Mouse (Mus musculus) neural tube, embryonic 12.5 days (tissue): ENCODE measurements at regions not wholly inside any gene's neighbourhood (a gene's known extent, or its start where the extent isn't known, plus 50 kb on each side); places are given as distances from the start of the nearest gene placed in this dataset.

Experiments
- ATAC-seq: fragments of 200-750 bp; cut with Nextera tagmentation; 2 replicates; pipeline ENCODE4 v1.8.0; 2017; ENCODE audit warnings: low read depth, mild to moderate bottlenecking, moderate TSS enrichment, moderate library complexity; ENCODE audit not compliant: low FRiP score
- H3K27ac ChIP-seq: fragments of 300-500 bp; sonication (generic); 2 replicates; pipeline ENCODE4 v1.5.1; 2016
- H3K27me3 ChIP-seq: fragments of 300-500 bp; sonication (generic); replicated peaks from 2 replicates; pipeline ENCODE4 v1.6.1; 2016; ENCODE audit warnings: mild to moderate bottlenecking
- H3K36me3 ChIP-seq: fragments of 300-500 bp; sonication (generic); 2 replicates; pipeline ENCODE4 v1.6.1; 2016; ENCODE audit warnings: mild to moderate bottlenecking
- H3K4me1 ChIP-seq: fragments of 300-500 bp; sonication (generic); 2 replicates; pipeline ENCODE4 v1.6.1; 2016
- H3K4me2 ChIP-seq: fragments of 300-500 bp; sonication (generic); replicated peaks from 2 replicates; pipeline ENCODE4 v1.6.1; 2016; ENCODE audit warnings: mild to moderate bottlenecking
- H3K4me3 ChIP-seq: fragments of 300-500 bp; sonication (generic); 2 replicates; pipeline ENCODE4 v1.5.1; 2016
- H3K9ac ChIP-seq: fragments of 300-500 bp; sonication (generic); 2 replicates; pipeline ENCODE4 v1.6.1; 2016; ENCODE audit warnings: mild to moderate bottlenecking
- H3K9me3 ChIP-seq: fragments of 300-500 bp; sonication (generic); 2 replicates; pipeline ENCODE4 v1.6.1; 2016; ENCODE audit warnings: mild to moderate bottlenecking
- WGBS: fragments of 180-500 bp; shearing (Covaris S2); methylation state at CpG from one replicate; pipeline ENCODE4 v1.1.7; 2016; 5-methylcytosine and 5-hydroxymethylcytosine counted together

GRCm38 (mm10) chr2:18617520-18617919 lies 54.7 kb upstream of the Commd3 start:
- 0 out of 2 replicates have a peak overlapping the region, but pooled peaks have one; percentile 2 for H3K9ac ChIP-seq
- H3K27me3 ChIP-seq = no peaks in the 10 kb centered on the region
- no peak overlapping the region for H3K4me3 ChIP-seq
- no peaks in the 10 kb centered on the region for H3K9me3 ChIP-seq
- WGBS = 20% methylated on average over 5 of the region's 5 CpGs
- no peak overlapping the region for H3K27ac ChIP-seq
- peaks cover 7% of the 10 kb centered on the region; the same call in 1 of the 2 replicates for H3K4me1 ChIP-seq
- peak overlapping the region; percentile 26 for H3K4me2 ChIP-seq
- no peak for ATAC-seq
- no peaks in the 10 kb centered on the region for H3K36me3 ChIP-seq

DNA sequence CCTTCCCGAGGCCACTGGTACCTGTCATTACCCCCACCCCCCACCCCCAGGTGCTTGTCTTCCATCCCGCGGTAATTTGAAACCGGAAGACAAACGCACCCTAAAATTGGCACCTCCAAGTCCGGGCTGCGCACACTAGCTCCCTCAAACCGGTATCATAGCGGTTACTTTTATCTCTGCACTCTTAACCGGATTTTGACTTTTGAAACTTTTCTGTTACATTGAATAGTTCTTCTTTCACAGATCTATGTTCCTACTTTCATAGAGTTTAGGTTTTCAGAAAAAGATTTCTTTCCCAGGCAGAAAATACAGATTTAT lies 62.4 kb upstream of the Commd3 start:
- Histone ChIP-seq H3K27ac (no peak overlapping the region), H3K27me3 (peaks cover 46% of the 10 kb centered on the region), H3K4me3 (peak overlapping the region; percentile 38; the same call in 1 of the 2 replicates), H3K4me2 (peak overlapping the region; percentile 74), H3K4me1 (peaks cover 20% of the 10 kb centered on the region), H3K36me3 (no peaks in the 10 kb centered on the region), H3K9ac (no peak overlapping the region), H3K9me3 (no peaks in the 10 kb centered on the region)
- WGBS = 3% methylated on average over 10 of the region's 10 CpGs
- no peak for ATAC-seq

GRCm38 (mm10) chr2:18609075-18609867 lies 62.9 kb upstream of the Commd3 start:
- Histone ChIP-seq H3K9ac (peak overlapping the region; percentile 44), H3K27ac (no peak overlapping the region), H3K4me1 (peaks cover 20% of the 10 kb centered on the region), H3K27me3 (peaks cover 46% of the 10 kb centered on the region), H3K36me3 (no peaks in the 10 kb centered on the region), H3K4me2 (peak overlapping the region; percentile 74), H3K4me3 (peak overlapping the region; percentile 38), H3K9me3 (no peaks in the 10 kb centered on the region)
- WGBS = 1% methylated on average over 51 of the region's 51 CpGs
- peak; percentile 41 for ATAC-seq

- Histone ChIP-seq H3K27me3 (peaks cover 49% of the 10 kb centered on the region), H3K4me2 (peak overlapping the region; percentile 74), H3K27ac (no peak overlapping the region), H3K36me3 (no peaks in the 10 kb centered on the region), H3K4me1 (peaks cover 20% of the 10 kb centered on the region), H3K9me3 (no peaks in the 10 kb centered on the region), H3K4me3 (peak overlapping the region; percentile 38), H3K9ac (peak overlapping the region; percentile 44)
- ATAC-seq = peak; percentile 86
- WGBS = under 1% methylated on average over 29 of the region's 29 CpGs
Measured at GRCm38 (mm10) chr2:18608260-18609074, 63.7 kb upstream of the Commd3 start.

GRCm38 (mm10) chr2:18607586-18608259 lies 64.5 kb upstream of the Commd3 start:
- 2% methylated on average over 14 of the region's 14 CpGs for WGBS
- peaks cover 49% of the 10 kb centered on the region for H3K27me3 ChIP-seq

GRCm38 (mm10) chr2:18607088-18607487 lies 65.1 kb upstream of the Commd3 start:
- no peaks in the 10 kb centered on the region for H3K36me3 ChIP-seq
- H3K9me3 ChIP-seq = no peaks in the 10 kb centered on the region
- H3K4me2 ChIP-seq = peak overlapping the region; percentile 74; the same call in 1 of the 2 replicates
- ATAC-seq = no peak
- peaks cover 49% of the 10 kb centered on the region for H3K27me3 ChIP-seq
- H3K27ac ChIP-seq = no peak overlapping the region
- no peak overlapping the region for H3K4me3 ChIP-seq
- H3K4me1 ChIP-seq = peaks cover 20% of the 10 kb centered on the region
- no peak overlapping the region for H3K9ac ChIP-seq
- WGBS = 5% methylated on average over 6 of the region's 6 CpGs

More at GRCm38 (mm10) chr2:18607586-18608259, 64.5 kb upstream of the Commd3 start:
- Histone ChIP-seq H3K9me3 (no peaks in the 10 kb centered on the region), H3K9ac (peak overlapping the region; percentile 44; the same call in 1 of the 2 replicates), H3K4me2 (peak overlapping the region; percentile 74), H3K4me1 (peaks cover 20% of the 10 kb centered on the region), H3K27ac (no peak overlapping the region), H3K4me3 (peak overlapping the region; percentile 38), H3K36me3 (no peaks in the 10 kb centered on the region)
- peak; percentile 49 for ATAC-seq

DNA sequence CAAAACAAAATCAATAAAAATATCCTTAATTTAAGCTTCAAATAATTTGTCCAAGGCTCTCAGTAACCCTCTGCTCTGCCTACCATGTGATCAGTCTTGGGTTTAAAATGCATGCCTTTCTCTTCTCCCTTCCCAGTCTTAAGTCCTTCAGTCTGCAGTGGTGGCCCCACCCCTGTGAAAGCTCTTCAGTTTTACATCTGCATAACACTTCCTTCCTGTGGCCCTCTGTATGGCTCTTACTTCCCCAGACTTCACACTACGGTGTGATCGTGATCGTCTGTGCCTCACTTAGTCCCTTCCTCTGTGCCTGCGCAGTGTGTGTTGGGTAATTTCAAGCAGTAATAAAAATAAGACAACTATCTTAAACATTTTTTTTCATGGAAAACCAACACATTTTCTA lies 80.0 kb upstream of the Commd3 start:
- ATAC-seq = no peak
- Histone ChIP-seq H3K36me3 (no peaks in the 10 kb centered on the region), H3K9ac (no peak overlapping the region), H3K9me3 (no peaks in the 10 kb centered on the region), H3K4me3 (no peak overlapping the region), H3K4me1 (no peaks in the 10 kb centered on the region), H3K27ac (no peak overlapping the region), H3K4me2 (no peak overlapping the region), H3K27me3 (no peaks in the 10 kb centered on the region)
- WGBS = 68% methylated on average over 4 of the region's 4 CpGs

DNA sequence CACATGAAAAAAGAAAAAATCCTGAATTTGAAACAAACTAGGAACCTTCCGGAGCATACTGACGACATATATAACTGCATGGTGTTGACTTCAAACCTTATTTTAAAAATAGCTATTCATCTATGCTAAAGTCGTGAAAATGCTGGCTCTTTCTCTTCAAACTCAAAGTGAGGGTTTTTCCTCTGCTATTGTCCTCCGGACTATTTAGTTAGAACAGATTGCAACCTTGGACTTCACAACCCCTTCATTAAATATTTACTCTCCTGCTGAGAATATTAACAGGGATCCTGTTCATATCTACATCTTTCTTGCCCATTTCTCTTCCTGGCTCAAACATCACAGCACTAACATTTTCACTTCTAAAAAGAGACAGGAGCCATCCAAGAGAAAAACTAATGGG lies 84.0 kb upstream of the Commd3 start:
- Histone ChIP-seq H3K4me3 (peak overlapping the region; percentile 54), H3K27ac (no peak overlapping the region), H3K9ac (no peak overlapping the region), H3K27me3 (no peaks in the 10 kb centered on the region), H3K9me3 (no peaks in the 10 kb centered on the region), H3K36me3 (no peaks in the 10 kb centered on the region), H3K4me2 (peak overlapping the region; percentile 56), H3K4me1 (no peaks in the 10 kb centered on the region)
- no peak for ATAC-seq
- WGBS = 4% methylated on average over 4 of the region's 4 CpGs

DNA sequence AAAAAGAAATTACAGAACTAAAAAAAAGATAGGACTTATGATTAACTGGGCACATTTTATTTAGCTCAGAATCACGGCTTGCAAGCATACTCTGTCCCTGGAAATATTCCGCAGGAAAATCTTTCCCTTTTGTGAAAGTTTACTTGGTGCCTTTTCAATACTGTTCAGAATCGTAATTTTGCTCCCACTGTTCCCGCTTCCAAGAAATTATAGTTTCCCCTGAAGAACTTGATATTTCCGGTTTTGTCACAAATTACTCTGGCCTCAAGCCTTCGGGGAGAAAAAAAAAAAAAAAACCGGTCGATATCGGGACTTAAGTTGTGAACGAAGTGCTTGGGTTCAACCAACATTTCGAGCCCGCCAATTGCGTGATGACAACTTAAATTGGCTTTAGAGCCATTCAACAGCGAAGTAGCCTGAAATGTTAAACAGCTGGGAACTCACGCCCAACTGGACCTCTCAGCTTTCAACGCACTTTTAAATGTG lies 84.4 kb upstream of the Commd3 start:
- peak; percentile 13; the same call in 1 of the 2 replicates for ATAC-seq
- no peaks in the 10 kb centered on the region for H3K4me1 ChIP-seq
- under 1% methylated on average over 16 of the region's 16 CpGs for WGBS
- no peak overlapping the region for H3K27ac ChIP-seq
- peak overlapping the region; percentile 35 for H3K9ac ChIP-seq
- H3K4me2 ChIP-seq = peak overlapping the region; percentile 56
- no peaks in the 10 kb centered on the region for H3K36me3 ChIP-seq
- no peaks in the 10 kb centered on the region for H3K9me3 ChIP-seq
- no peaks in the 10 kb centered on the region for H3K27me3 ChIP-seq
- peak overlapping the region; percentile 54 for H3K4me3 ChIP-seq

DNA sequence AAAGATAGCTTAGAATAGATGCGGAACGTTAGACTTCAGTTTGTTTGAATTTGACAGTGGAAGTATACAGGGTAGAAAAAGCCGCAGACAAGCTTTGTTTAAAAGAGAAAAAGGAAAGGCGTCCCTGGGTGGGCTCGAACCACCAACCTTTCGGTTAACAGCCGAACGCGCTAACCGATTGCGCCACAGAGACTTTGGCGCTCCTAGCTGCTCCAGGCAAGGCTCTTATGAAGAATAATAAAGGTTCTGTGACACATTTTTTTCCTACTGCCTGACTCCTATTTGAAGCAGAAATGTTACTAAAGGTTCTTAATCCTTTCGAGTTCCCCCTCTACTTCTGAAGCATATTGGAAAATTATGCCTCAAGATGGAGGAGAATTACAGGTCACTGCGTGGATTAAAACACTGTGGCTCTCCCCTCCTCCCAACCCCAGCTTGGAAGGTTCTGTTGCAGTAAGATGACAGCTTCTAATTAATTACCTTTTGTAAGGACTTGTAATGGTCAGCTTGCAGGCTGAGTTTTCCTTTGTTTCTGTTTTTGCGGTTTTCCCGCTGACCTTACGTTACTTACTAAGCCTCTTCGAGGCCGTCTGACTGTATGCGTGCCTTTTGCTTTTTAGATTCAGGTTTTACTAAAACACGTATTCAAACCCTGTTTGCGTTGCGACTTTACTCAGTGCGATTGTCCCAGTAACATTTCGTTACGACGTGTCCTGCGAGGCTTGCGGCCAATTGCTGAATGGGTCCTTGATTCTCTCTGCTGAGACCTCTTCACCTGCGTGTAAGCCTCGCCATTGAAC lies 85.1 kb upstream of the Commd3 start:
- peak overlapping the region; percentile 54 for H3K4me3 ChIP-seq
- no peaks in the 10 kb centered on the region for H3K27me3 ChIP-seq
- WGBS = 1% methylated on average over 31 of the region's 31 CpGs
- no peaks in the 10 kb centered on the region for H3K9me3 ChIP-seq
- H3K4me1 ChIP-seq = no peaks in the 10 kb centered on the region
- no peaks in the 10 kb centered on the region for H3K36me3 ChIP-seq
- H3K9ac ChIP-seq = peak overlapping the region; percentile 35
- ATAC-seq = peak; percentile 85
- no peak overlapping the region for H3K27ac ChIP-seq
- H3K4me2 ChIP-seq = peak overlapping the region; percentile 56

DNA sequence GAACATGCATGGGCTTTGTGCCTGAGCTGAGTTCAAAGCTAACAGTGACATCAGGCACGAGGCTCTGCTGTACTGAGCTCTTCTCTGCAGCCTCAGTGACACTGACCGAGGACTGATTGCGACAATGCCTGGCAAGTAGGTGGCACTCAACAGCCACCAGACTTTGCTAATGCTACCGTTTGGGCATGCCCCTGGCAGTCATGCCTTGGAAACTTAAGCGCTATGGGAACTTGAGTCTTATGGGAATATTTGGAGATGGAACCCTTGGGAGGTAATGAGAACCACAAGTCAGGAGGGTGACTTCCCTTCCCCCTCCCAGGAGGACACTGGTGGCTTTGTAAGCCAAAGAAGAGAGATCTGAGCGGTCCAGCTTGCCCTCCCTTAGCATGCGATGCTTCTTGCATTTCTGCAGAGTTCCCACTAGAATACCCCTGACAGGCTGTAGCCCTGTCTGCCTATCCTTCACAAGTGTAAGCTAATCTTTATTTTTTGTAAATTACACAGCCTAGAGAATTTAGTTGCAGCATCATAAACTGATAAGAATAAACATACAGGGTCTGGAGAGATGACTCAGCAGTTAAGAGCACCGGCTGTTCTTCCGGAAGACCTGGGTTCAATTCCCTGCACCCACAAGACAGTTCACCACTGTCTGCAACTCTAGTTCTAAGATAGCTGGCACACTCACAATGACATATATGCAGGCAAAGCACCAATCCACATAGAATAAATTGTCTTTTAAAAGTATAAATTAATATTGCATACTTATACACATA lies 86.4 kb upstream of the Commd3 start:
- H3K4me2 ChIP-seq = no peak overlapping the region
- WGBS = 45% methylated on average over 9 of the region's 9 CpGs
- no peaks in the 10 kb centered on the region for H3K4me1 ChIP-seq
- no peaks in the 10 kb centered on the region for H3K36me3 ChIP-seq
- H3K27me3 ChIP-seq = no peaks in the 10 kb centered on the region
- H3K9ac ChIP-seq = no peak overlapping the region
- H3K9me3 ChIP-seq = no peaks in the 10 kb centered on the region
- H3K27ac ChIP-seq = no peak overlapping the region
- no peak for ATAC-seq
- no peak overlapping the region for H3K4me3 ChIP-seq
